Mouse (Mus musculus) kidney, embryonic 15.5 days (tissue): ENCODE data around the gene Zfp934. TPM values are rescaled to one million over a fixed set of nuclear protein-coding genes. Genes with fewer than 3 reads are reported as not detected.
A peak's percentile ranks its signal among the peaks of the same experiment; 100 is the strongest.
"Not testable (repeated sequence)": the region's sequence is repeated elsewhere in the genome, so short reads cannot be mapped to it uniquely, and the experiment has no call there.

Experiments used
- ATAC-seq: fragments of 200-750 bp; cut with Nextera tagmentation; replicated peaks from 2 replicates; pipeline ENCODE4 v1.8.0; 2017; ENCODE audit warnings: moderate TSS enrichment; ENCODE audit not compliant: low FRiP score
- H3K27ac ChIP-seq: fragments of 300-500 bp; sonication (generic); 2 replicates; pipeline ENCODE4 v1.5.1; 2015; ENCODE audit warnings: mild to moderate bottlenecking, inconsistent platforms
- H3K27me3 ChIP-seq: fragments of 300-500 bp; sonication (generic); 2 replicates; pipeline ENCODE4 v1.6.1; 2015; ENCODE audit warnings: inconsistent platforms
- H3K36me3 ChIP-seq: fragments of 300-500 bp; sonication (generic); 2 replicates; pipeline ENCODE4 v1.6.1; 2015; ENCODE audit warnings: inconsistent platforms
- H3K4me1 ChIP-seq: fragments of 300-500 bp; sonication (generic); 2 replicates; pipeline ENCODE4 v1.6.1; 2015; ENCODE audit warnings: inconsistent platforms
- H3K4me2 ChIP-seq: fragments of 300-500 bp; sonication (generic); 2 replicates; pipeline ENCODE4 v1.6.1; 2015; ENCODE audit warnings: moderate library complexity, mild to moderate bottlenecking, inconsistent platforms
- H3K4me3 ChIP-seq: fragments of 300-500 bp; sonication (generic); replicated peaks from 2 replicates; pipeline ENCODE4 v1.5.1; 2015; ENCODE audit warnings: mild to moderate bottlenecking, inconsistent platforms
- H3K9ac ChIP-seq: fragments of 300-500 bp; sonication (generic); 2 replicates; pipeline ENCODE4 v1.6.1; 2015; ENCODE audit warnings: mild to moderate bottlenecking, inconsistent platforms
- H3K9me3 ChIP-seq: fragments of 300-500 bp; sonication (generic); replicated peaks from 2 replicates; pipeline ENCODE4 v1.6.1; 2016; ENCODE audit warnings: inconsistent platforms
- WGBS: fragments of 180-500 bp; shearing (Covaris S2); methylation state at CpG from one replicate; pipeline ENCODE4 v1.1.7; 2015; ENCODE audit warnings: mixed read lengths; 5-methylcytosine and 5-hydroxymethylcytosine counted together
- polyA plus RNA-seq: library from polyadenylated mRNA; unstranded; fragments of >200 nt; fragmentation: Nextera tagmentation; extraction: Ambion mirVana; gene quantifications from 2 replicates; pipeline ENCODE4 v1.2.1, GENCODE M21; 2015

The Zfp934 gene
- polyA plus RNA-seq, result 18.8 and 19.9 TPM in 2 replicates

DNA sequence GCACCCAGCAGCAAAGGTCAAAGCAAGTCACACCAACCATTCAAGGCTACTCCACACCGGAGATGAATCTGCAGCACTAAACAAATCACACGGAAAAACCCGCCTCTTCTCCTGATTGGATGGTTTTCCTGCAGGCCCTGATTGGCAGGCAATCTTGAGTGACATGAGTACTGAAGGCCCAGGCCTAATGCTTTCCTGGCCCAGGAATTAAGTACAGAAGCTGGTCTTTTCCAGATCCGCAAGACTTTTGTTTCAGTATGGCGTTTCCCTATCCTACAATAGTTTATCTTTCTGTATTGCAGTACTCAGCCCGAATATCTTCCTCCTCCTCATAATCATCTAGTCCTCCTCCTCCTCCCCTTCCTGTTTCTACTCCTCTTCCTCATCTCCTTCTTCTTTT lies at the start of gene Zfp934:
Gene Zfp934, minus strand, starts transcription at position 101 of the 400 bp plus-strand sequence.
- not testable (repeated sequence) for H3K9ac ChIP-seq, H3K27ac ChIP-seq, H3K4me1 ChIP-seq, H3K27me3 ChIP-seq, H3K4me2 ChIP-seq, H3K4me3 ChIP-seq, H3K36me3 ChIP-seq, ATAC-seq, H3K9me3 ChIP-seq
- WGBS, result 97% methylated on average over 4 of the region's 6 CpGs

DNA sequence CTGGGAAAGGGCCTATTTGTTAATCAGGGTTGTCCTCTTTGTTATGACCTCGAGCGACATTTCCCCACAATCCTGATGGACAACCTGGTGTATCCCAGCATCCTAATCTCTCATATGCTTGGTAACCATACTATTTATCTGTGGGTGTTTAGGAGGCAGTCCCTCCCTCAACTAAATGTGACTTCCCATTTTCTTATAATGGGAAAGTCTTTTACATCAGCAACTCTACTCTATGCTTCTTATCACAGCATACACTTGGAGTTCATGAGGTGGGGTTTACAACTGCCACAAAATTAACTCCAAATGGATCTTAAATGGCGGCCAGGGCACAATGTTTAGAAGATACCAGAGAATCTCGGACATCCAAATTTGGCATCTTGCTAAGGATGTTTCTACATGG lies 46.5 kb upstream of the Zfp934 start:
- not testable (repeated sequence) for H3K27ac ChIP-seq, H3K36me3 ChIP-seq, H3K4me1 ChIP-seq, H3K9ac ChIP-seq, H3K27me3 ChIP-seq, H3K4me3 ChIP-seq, ATAC-seq, H3K9me3 ChIP-seq, H3K4me2 ChIP-seq
- 94% methylated on average over 4 of the region's 4 CpGs for WGBS

DNA sequence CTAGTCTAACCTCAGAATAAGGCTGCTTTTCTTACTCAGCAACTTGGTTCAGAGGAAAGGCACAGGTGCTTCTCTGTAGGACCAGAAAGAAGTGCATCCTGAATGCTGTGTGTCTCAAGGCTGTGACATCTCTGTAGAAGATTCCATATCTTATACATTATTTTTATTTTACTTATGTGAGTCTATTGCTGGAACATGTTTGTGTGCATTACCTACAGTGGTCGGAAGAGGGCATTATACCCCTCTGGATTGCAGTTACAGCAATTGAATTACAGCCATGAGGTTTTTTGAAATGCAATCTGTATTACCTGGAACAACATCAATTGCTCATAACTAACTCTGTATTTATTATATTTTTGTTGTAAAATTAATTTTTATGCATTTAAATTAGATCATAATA lies 9.3 kb downstream of the Zfp934 start:
- H3K9me3 ChIP-seq, H3K4me2 ChIP-seq, ATAC-seq, H3K36me3 ChIP-seq, H3K27me3 ChIP-seq, H3K4me3 ChIP-seq, H3K4me1 ChIP-seq, H3K9ac ChIP-seq, H3K27ac ChIP-seq: not testable (repeated sequence)
- WGBS, result 15% methylated on average over 1 of the region's 1 CpGs

DNA sequence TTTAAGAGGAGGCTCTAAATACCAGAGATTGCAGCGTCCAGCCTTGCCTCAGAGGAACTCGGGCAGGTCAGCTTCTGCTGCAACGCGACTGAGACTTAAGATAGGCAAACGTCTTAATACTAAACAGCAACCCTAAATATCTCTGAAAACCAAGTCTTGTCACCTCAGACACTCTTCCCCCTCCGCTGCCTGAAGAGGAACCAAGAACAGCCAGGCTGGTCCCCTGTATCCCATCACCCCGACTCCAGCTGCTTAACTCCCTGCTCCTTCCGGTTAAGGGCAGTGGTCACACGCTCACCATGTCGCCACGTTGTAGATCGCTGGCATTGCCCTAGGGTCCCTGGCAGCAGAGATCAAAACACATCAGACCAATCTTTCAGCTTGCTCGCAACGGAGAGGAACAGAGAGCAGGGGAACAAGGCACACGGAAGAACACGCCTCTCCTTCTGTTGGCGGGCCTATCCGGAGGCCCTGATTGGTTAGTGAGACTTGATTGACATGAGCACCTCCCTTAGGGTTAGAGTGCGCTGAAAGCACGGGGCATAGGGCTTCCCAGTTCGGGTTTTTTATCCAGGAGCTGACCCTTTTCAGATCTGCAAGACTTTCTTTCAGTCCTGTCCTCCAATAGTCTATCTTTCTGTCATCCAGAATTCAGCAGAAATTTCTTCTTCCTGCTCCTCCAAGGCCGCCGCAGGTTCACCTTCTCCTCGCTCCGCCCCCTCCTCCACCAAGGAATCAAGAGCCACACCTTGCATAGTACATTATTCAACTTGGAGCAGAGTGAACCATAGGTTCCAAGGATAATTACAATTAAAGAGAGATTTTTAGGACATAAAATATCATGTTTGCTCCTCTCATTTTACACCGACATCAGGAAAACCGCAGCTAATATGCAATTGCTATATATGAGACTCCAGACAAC lies 12.5 kb downstream of the Zfp934 start, which contains the start of gene Zfp935:
Gene Zfp935, minus strand, starts transcription at position 323 of the 922 bp plus-strand sequence.
- H3K4me2 ChIP-seq, result peak within 1 kb of the TSS; percentile 53

DNA sequence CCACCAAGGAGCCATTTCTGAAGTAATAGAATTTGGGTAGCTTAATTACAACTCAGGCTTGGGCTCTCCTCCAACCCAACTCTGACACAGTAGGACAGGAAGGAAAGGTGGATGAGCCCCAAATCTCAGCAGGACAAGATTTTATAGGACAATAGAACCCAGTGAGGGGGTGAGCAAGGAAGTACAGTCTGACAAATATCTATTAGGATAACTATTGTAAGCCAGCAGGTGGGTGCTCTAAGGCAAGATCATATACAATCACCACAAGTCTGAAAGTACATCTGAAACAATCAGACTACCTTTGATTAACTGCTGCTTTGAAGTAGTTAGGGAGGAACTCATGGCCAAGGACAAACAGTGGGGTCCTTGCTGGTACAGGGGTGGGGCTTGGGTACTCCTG lies 40.9 kb downstream of the Zfp934 start:
- H3K4me1 ChIP-seq, H3K4me3 ChIP-seq, H3K27ac ChIP-seq, H3K36me3 ChIP-seq, H3K9me3 ChIP-seq, H3K27me3 ChIP-seq, H3K4me2 ChIP-seq, H3K9ac ChIP-seq, ATAC-seq: not testable (repeated sequence)

More for the DNA sequence above, 12.5 kb downstream of the Zfp934 start, which contains the start of gene Zfp935:
- peaks cover 18% of the 10 kb centered on the region for H3K9me3 ChIP-seq
- ATAC-seq, result 0 out of 2 replicates have a peak, but pooled peaks have one; percentile 66
- peak within 1 kb of the TSS; percentile 56 for H3K27ac ChIP-seq
- H3K27me3 ChIP-seq, H3K4me1 ChIP-seq: not testable (repeated sequence)
- peaks cover 17% of the 10 kb centered on the region for H3K36me3 ChIP-seq
- H3K4me3 ChIP-seq, result peak within 1 kb of the TSS; percentile 54
- WGBS, result 6% methylated on average over 27 of the region's 27 CpGs
- peak within 1 kb of the TSS; percentile 57; the same call in 1 of the 2 replicates for H3K9ac ChIP-seq

DNA sequence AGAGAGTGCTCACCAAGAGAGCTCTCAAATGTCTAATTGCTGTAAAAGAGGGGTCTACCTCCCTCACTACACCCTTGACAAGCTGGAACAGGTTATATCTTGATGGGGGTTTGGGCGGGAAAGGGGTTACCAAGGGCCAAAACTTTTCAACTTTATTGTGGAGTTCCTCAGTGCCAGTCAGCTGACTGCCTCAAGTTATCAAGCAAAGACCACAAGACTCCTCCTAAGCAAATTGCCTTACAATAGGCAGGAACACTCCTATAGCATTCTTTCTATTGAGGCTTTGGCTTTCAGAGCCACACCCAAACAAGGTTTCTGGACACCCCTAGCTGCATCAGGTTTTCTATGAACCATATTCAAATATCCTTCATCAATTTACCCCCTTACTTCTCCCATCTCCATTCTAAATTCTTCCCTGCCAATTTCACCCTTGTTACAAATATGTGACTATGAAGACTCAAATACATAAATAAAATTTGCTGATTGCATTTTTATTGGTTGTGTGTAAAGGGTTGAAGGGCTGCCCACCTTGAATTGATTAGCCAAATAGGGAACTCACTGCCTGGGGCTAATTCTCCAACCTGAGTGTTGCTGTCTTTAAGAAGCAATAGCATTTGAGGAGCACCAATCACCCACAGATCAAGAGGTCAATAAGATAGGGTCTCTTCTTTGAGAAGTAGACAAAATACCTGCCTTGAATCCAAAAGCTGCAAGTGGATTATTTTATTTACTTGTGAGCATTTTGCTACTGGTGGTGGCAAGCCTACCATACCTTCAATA lies 60.2 kb downstream of the Zfp934 start:
- not testable (repeated sequence) for H3K4me3 ChIP-seq
- WGBS, result 84% methylated on average over 1 of the region's 1 CpGs

DNA sequence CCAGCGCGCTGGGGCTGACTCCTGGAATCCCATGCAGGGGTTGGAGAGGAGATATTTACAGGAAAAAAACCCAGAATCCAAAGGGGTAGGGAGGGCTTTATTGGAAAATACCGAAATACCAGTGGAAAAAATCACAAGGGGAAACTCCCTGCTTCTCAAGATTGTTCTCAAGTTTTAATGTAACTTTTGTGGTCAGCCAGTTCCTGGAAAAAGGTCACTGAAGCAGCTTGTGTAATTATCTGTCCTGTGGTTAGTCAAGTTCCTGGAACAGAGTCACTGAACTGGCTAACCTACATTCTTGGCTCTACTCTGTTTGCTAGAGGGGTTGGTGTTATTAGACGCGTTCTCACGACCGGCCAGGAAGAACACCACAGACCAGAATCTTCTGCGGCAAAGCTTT lies 98.3 kb downstream of the Zfp934 start:
- not testable (repeated sequence) for H3K27ac ChIP-seq, H3K9ac ChIP-seq, H3K4me1 ChIP-seq, ATAC-seq, H3K9me3 ChIP-seq, H3K27me3 ChIP-seq, H3K4me3 ChIP-seq, H3K36me3 ChIP-seq, H3K4me2 ChIP-seq
- 89% methylated on average over 8 of the region's 8 CpGs for WGBS

More for the DNA sequence above, 60.2 kb downstream of the Zfp934 start:
- H3K4me1 ChIP-seq, ATAC-seq, H3K27me3 ChIP-seq, H3K9me3 ChIP-seq, H3K36me3 ChIP-seq, H3K4me2 ChIP-seq, H3K9ac ChIP-seq, H3K27ac ChIP-seq: not testable (repeated sequence)

DNA sequence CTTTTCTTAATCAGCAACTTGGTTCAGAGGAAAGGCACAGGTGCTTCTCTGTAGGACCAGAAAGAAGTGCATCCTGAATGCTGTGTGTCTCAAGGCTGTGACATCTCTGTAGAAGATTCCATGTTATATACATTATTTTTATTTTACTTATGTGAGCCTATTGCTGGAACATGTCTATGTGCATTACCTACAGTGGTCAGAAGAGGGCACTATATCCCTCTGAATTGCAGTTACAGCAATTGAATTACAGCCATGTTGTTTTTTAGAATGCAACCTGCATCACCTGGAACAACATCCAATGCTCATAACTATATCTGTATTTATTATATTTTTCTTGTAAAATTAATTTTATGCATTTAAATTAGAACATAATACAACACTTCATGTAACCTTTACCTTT lies 101.1 kb downstream of the Zfp934 start:
- H3K4me2 ChIP-seq, H3K27me3 ChIP-seq, H3K4me3 ChIP-seq, H3K4me1 ChIP-seq, H3K9me3 ChIP-seq, H3K27ac ChIP-seq, H3K9ac ChIP-seq, H3K36me3 ChIP-seq, ATAC-seq: not testable (repeated sequence)

DNA sequence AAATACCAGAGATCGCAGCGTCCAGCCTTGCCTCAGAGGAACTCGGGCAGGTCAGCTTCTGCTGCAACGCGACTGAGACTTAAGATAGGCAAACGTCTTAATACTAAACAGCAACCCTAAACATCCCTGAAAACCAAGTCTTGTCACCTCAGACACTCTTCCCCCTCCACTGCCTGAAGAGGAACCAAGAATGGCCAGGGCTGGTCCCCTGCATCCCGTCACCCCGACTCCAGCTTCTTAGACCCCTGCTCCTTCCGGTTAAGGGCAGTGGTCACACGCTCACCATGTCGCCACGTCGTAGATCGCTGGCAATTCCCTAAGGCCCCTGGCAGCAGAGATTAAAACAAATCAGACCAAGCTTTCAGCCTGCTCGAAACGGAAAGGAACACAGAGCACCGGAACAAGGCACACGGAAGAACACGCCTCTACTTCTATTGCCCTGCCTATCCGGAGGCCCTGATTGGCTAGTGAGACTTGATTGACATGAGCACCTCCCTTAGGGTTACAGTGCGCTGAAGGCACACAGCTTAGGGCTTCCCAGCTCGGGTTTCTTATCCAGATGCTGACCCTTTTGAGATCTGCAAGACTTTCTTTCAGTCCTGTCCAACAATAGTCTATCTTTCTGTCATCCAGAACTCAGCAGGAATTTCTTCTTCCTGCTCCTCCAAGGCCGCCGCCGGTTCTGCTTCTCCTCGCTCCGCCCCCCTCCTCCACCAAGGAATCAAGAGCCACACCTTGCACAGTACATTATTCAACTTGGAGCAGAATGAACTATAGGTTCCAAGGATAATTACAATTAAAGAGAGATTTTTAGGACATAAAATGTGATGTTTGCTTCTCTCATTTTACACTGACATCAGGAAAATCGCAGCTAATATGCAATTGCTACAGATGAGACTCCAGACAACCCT lies 104.3 kb downstream of the Zfp934 start, which contains the start of gene Gm49359:
Gene Gm49359, minus strand, starts transcription at position 409 of the 911 bp plus-strand sequence.
- H3K9ac ChIP-seq, result peak within 1 kb of the TSS; percentile 64
- H3K4me3 ChIP-seq, result peak within 1 kb of the TSS; percentile 69
- H3K4me2 ChIP-seq, result peak within 1 kb of the TSS; percentile 49
- H3K27ac ChIP-seq, result peak within 1 kb of the TSS; percentile 88
- H3K9me3 ChIP-seq, H3K27me3 ChIP-seq, H3K4me1 ChIP-seq: not testable (repeated sequence)
- WGBS, result 2% methylated on average over 28 of the region's 28 CpGs
- peak; percentile 100 for ATAC-seq
- H3K36me3 ChIP-seq, result peaks cover 19% of the 10 kb centered on the region
